Mouse (Mus musculus): ENCODE data around the gene Ulk4.

DNA sequence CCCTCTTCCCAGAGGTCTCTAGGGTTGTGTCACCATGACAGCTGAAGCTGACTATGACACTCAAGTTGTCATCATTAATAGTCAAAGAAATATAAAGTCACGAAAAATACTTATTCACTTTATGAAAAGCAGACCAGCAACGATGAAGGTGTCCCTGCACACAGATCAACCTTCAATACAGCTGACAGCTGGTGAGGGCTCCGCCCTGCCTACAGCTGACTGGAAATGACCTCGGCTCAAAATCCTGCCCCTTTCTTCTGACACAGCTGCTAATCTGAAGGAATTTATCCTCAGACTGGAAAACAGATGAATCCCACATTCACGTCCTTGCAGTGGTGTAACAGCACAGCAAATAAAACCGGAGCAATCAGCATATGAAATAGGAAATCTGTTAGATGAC, 105.4 kb downstream of the Ulk4 start:
- no peak for TF ChIP-seq POLR2A (IDR thresholded peaks at IDR 0.05; ENCODE audit: borderline replicate concordance, extremely low read depth, insufficient read depth, insufficient read length, poor library complexity, severe bottlenecking)
- no peak for TF ChIP-seq CTCF (IDR thresholded peaks at IDR 0.05; ENCODE audit: borderline replicate concordance, extremely low read depth, insufficient read depth, insufficient read length)
